Mouse (Mus musculus) cerebellum, postnatal 36 days (tissue): ENCODE measurements around the gene Chd1.
"Not testable (repeated sequence)": the region's sequence is repeated elsewhere in the genome, so short reads cannot be mapped to it uniquely, and the experiment has no call there.

ENCODE experiments used
- DNase-seq, 2 experiments: peaks; one replicate each; pipeline ENCODE4 v3.0.0; 2021 to 2022; ENCODE audit warnings: mixed read lengths in 2 of 2

Chd1 gene

GRCm38 (mm10) chr17:15737346-15737917, 32.7 kb downstream of the Chd1 start:
- no peak for DNase-seq

GRCm38 (mm10) chr17:15741836-15742235, 37.1 kb downstream of the Chd1 start:
- DNase-seq = no peak

GRCm38 (mm10) chr17:15742953-15743352, 38.2 kb downstream of the Chd1 start:
- no peak for DNase-seq

GRCm38 (mm10) chr17:15743379-15743778, 38.6 kb downstream of the Chd1 start:
- no peak for DNase-seq

GRCm38 (mm10) chr17:15746696-15747095, 41.9 kb downstream of the Chd1 start:
- no peak for DNase-seq

- no peak for DNase-seq
These were observed 43.3 kb downstream of the Chd1 start for GRCm38 (mm10) chr17:15748022-15748421.

- not testable (repeated sequence) for DNase-seq
These were observed 46.5 kb downstream of the Chd1 start for GRCm38 (mm10) chr17:15751264-15751663.

GRCm38 (mm10) chr17:15761191-15761590, 56.4 kb downstream of the Chd1 start:
- DNase-seq = no peak

- DNase-seq = no peak
These were observed 64.4 kb downstream of the Chd1 start for GRCm38 (mm10) chr17:15769081-15769724.

GRCm38 (mm10) chr17:15773956-15774355, 69.2 kb downstream of the Chd1 start:
- no peak for DNase-seq

GRCm38 (mm10) chr17:15774565-15775215, 69.9 kb downstream of the Chd1 start:
- no peak for DNase-seq

GRCm38 (mm10) chr17:15776349-15776748, 71.6 kb downstream of the Chd1 start:
- no peak for DNase-seq

GRCm38 (mm10) chr17:15777979-15778378, 73.2 kb downstream of the Chd1 start:
- DNase-seq = no peak

GRCm38 (mm10) chr17:15787036-15787435, 82.3 kb downstream of the Chd1 start:
- DNase-seq = peak in 1 of 2 experiments; percentile 35

- DNase-seq = no peak
These were observed 85.9 kb downstream of the Chd1 start for GRCm38 (mm10) chr17:15790716-15791115.

GRCm38 (mm10) chr17:15799195-15799793, 94.5 kb downstream of the Chd1 start:
- no peak for DNase-seq

GRCm38 (mm10) chr17:15804008-15804812, 99.4 kb downstream of the Chd1 start:
- DNase-seq = peak in 1 of 2 experiments; percentile 35

- DNase-seq = no peak
These were observed 102.7 kb downstream of the Chd1 start for GRCm38 (mm10) chr17:15807295-15807984.

- no peak for DNase-seq
These were observed 103.2 kb downstream of the Chd1 start for GRCm38 (mm10) chr17:15808015-15808414.

- DNase-seq = no peak
These were observed 104.0 kb downstream of the Chd1 start for GRCm38 (mm10) chr17:15808468-15809374.

GRCm38 (mm10) chr17:15809949-15810348, 105.2 kb downstream of the Chd1 start:
- DNase-seq = no peak
